Mouse (Mus musculus) WW6 (cell line): ENCODE measurements around the gene Zcchc2.

ENCODE experiments used
- DNase-seq: peaks from one replicate; pipeline ENCODE4 v3.0.0-alpha.2; 2013; ENCODE audit warnings: low read depth, low spot score

The Zcchc2 gene

GRCm38 (mm10) chr1:106072071-106072440 lies 81.8 kb downstream of the Zcchc2 start:
- no peak for DNase-seq

- DNase-seq = no peak
Observed at GRCm38 (mm10) chr1:106073166-106073565, 83.0 kb downstream of the Zcchc2 start.

DNA sequence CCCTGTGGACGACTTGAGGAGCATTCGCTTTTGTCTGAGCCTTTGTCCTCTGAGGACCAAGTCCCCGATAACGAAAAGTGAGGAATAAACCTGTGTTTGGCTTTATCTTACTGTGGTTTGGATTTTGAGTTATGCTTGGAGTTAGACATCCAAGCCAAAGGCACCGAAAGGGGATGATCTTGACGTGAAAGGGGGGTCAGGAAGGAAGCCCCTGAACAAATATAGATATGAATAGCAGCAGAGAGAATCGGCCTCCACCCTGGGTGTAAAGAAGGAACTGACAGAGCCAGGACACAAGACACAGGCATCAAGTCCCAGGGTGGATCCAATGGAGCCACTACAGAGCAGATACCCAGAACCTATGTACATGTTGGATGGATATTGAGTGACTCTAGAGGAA lies 83.9 kb downstream of the Zcchc2 start:
- no peak for DNase-seq

- DNase-seq = no peak
Observed at GRCm38 (mm10) chr1:106074656-106075055, 84.5 kb downstream of the Zcchc2 start.

DNA sequence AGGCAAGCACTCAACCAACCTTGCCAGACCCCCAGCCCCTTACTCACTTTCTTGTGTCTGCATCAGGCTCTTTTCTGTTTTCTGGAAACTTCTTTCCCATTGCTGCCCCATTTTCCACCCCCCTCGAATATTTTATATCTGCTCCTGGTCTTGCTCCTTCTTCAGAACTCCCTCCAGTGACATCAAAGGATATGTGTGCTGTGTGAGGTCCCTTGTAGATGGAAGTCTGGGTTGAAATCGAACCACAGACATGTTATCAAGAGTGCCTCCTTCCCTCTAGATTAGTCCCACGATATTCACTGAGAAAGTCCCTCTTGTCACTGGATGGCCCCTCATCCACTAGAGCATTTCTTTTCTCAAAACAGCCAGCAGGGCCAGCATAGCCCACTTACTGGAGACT lies 86.4 kb downstream of the Zcchc2 start:
- DNase-seq = no peak

DNA sequence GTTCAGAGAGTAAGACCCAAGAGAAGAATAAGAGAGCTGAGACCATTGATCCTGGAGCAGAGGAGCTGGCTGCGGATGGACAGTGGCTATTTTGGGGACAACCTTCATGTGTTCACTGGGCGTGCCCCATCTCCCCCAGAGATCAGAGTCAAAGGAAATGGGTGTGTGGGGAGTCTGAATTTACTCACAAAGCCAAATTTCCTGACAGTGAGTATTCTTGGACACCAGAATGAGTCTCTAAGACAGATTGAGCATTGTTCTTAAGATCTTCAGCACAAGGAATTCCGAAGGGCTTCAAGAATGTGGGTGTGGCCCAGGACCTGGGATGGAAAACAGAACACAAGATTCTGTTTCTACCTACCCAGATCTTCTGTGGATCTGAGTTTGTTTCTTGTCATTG lies 87.0 kb downstream of the Zcchc2 start:
- DNase-seq = no peak
